Mouse (Mus musculus): ENCODE measurements at regions not wholly inside any gene's neighbourhood (a gene's known extent, or its start where the extent isn't known, plus 50 kb on each side); places are given as distances from the start of the nearest gene placed in this dataset. TPM values are rescaled to one million over a fixed set of nuclear protein-coding genes. Genes with fewer than 3 reads are reported as not detected.

DNA sequence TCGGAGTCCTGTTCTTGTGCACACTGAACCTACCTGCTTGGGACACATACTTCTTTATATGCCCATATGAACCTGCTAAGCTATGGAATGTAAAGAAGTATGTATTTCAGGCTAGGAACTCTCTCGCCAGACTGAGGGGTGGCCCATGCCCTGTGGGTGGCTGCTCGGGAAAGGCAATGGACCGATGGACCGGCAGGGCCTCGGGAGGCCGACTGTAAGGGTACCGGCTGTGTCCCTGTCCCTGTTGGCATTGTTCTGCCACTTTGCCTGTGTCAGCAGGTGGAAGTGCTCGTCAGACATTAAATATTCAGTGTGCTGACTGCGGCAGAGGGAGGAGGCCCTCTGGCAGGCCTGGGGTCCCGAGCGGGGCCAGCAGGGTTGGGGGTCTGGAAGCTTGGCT, 54.5 kb upstream of the Gata5 start:
- DNase-seq (ENCODE audit: low spot score) (no peak), ATAC-seq (no peak)
- H3K4me2 ChIP-seq (replicated peaks; ENCODE audit: low read depth, low read length), result no peak overlapping the region
- H3K27me3 ChIP-seq (replicated peaks; ENCODE audit: insufficient read depth, low read length), result peaks cover 9% of the 10 kb centered on the region; the same call in 1 of the 2 replicates
- TF ChIP-seq EP300 (IDR thresholded peaks at IDR 0.05), result no peak
- no peak for TF ChIP-seq CTCF (IDR thresholded peaks at IDR 0.05)
- no peaks in the 10 kb centered on the region for H3K4me1 ChIP-seq (ENCODE audit: insufficient read depth, low read depth, low read length)
- no peak overlapping the region for H3K9ac ChIP-seq (replicated peaks; ENCODE audit: low read depth)
- H3K27ac ChIP-seq (ENCODE audit: low read length), result no peak overlapping the region
- H3K36me3 ChIP-seq (ENCODE audit: insufficient read depth, low read length), result no peaks in the 10 kb centered on the region
- H3K9me3 ChIP-seq (ENCODE audit: low read length), result no peaks in the 10 kb centered on the region
- no peak overlapping the region for H3K4me3 ChIP-seq (ENCODE audit: low read depth, low read length)
- 59% methylated on average over 12 of the region's 12 CpGs for WGBS

DNA sequence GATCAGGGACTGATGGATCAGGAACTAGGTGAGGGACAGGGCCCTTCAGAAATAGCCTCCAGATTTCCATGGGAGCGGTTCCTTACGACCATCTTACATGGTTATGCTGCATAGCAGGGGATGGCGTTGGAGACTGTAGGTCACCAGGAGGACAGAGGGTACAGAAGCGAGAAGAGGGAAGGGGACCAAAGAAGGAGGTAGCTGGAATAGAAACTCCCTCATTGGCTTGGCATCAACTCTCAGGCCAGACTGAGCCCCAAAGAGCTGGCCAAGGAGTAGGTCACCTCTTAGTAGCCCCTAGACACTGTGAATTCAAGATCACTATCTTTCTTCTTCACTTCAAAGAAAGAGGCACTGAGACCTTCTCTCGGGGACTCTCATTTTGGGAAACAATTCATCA, 53.6 kb upstream of the Gata5 start:
- no peak overlapping the region for H3K27ac ChIP-seq (ENCODE audit: low read length)
- peaks cover 9% of the 10 kb centered on the region; the same call in 1 of the 2 replicates for H3K27me3 ChIP-seq (replicated peaks; ENCODE audit: insufficient read depth, low read length)
- DNase-seq (ENCODE audit: low spot score), result no peak
- no peaks in the 10 kb centered on the region for H3K4me1 ChIP-seq (ENCODE audit: insufficient read depth, low read depth, low read length)
- H3K9me3 ChIP-seq (ENCODE audit: low read length), result no peaks in the 10 kb centered on the region
- H3K36me3 ChIP-seq (ENCODE audit: insufficient read depth, low read length), result no peaks in the 10 kb centered on the region
- no peak overlapping the region for H3K4me2 ChIP-seq (replicated peaks; ENCODE audit: low read depth, low read length)
- no peak overlapping the region for H3K4me3 ChIP-seq (ENCODE audit: low read depth, low read length)
- no peak for ATAC-seq
- TF ChIP-seq EP300 (IDR thresholded peaks at IDR 0.05) (no peak), CTCF (IDR thresholded peaks at IDR 0.05) (no peak)
- no peak overlapping the region for H3K9ac ChIP-seq (replicated peaks; ENCODE audit: low read depth)
- 67% methylated on average over 5 of the region's 5 CpGs for WGBS

DNA sequence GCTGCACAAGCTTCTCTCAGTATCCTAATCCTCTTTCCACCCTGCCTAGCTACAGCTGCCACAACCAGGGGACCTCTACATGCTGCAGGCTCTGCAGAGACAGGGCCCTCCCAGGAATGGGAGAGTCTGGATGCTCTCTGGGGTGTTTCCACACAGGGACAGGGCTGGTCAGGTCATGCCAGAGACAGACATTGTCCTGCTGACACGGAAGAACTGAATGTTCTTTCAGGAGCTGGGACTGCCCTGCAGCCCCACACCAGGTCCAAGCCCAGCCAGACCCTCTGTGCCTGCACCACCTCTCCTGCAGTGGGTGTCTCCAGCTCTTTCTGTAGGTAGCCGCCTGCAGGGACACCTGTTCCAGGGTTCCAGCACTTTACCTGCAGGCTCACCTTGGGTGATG, 52.8 kb upstream of the Gata5 start:
- WGBS, result 45% methylated on average over 2 of the region's 2 CpGs
- Histone ChIP-seq H3K4me1 (ENCODE audit: insufficient read depth, low read depth, low read length) (no peaks in the 10 kb centered on the region), H3K4me3 (ENCODE audit: low read depth, low read length) (no peak overlapping the region), H3K27me3 (replicated peaks; ENCODE audit: insufficient read depth, low read length) (peaks cover 9% of the 10 kb centered on the region; the same call in 1 of the 2 replicates), H3K9me3 (ENCODE audit: low read length) (no peaks in the 10 kb centered on the region), H3K36me3 (ENCODE audit: insufficient read depth, low read length) (no peaks in the 10 kb centered on the region), H3K4me2 (replicated peaks; ENCODE audit: low read depth, low read length) (no peak overlapping the region), H3K9ac (replicated peaks; ENCODE audit: low read depth) (no peak overlapping the region), H3K27ac (ENCODE audit: low read length) (no peak overlapping the region)
- no peak for ATAC-seq
- DNase-seq (ENCODE audit: low spot score), result no peak
- TF ChIP-seq EP300 (IDR thresholded peaks at IDR 0.05), result no peak
- TF ChIP-seq CTCF (IDR thresholded peaks at IDR 0.05), result no peak

DNA sequence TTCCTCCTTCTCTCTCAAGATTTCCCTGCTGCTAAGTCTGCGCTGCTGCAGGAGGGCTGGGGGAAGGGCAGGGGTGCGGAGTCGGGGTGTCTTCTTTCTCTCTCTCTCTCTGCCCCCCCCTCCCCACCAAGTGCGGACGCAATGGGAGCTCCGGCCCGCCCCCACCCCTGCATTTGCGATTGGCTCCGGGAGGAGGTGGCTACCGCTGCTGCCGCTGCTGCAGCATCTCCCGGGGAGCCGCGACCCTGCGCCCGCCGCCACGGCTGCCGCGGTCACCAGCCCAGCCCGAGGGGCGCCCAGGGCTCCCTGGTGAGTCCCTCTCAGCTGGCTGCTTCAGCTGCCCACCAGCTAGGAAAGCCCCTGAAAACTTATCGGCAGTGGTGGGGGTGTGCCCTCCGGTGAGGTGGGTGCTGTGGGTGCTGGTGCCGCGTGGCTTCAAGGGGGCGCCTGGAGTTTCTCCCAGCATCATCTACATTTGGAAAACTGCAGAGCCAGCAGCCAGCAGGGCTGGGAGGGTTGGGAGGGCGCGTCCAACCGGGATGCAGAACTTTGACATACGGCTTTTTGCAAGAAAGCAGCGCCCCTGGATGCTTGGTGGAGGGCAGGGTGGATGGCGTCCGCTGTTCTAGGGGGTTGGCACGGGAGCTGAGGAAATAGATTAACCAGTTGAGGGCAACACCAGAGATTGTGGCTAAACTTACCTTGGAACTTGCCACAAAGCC, 51.6 kb upstream of the Gata5 start:
- ATAC-seq (no peak), DNase-seq (ENCODE audit: low spot score) (no peak)
- Histone ChIP-seq H3K27me3 (replicated peaks; ENCODE audit: insufficient read depth, low read length) (peaks cover 9% of the 10 kb centered on the region; the same call in 1 of the 2 replicates), H3K4me2 (replicated peaks; ENCODE audit: low read depth, low read length) (peak overlapping the region; percentile 39), H3K4me1 (ENCODE audit: insufficient read depth, low read depth, low read length) (no peaks in the 10 kb centered on the region), H3K9me3 (ENCODE audit: low read length) (no peaks in the 10 kb centered on the region), H3K9ac (replicated peaks; ENCODE audit: low read depth) (no peak overlapping the region), H3K4me3 (ENCODE audit: low read depth, low read length) (no peak overlapping the region; the same call in 1 of the 2 replicates), H3K27ac (ENCODE audit: low read length) (no peak overlapping the region), H3K36me3 (ENCODE audit: insufficient read depth, low read length) (no peaks in the 10 kb centered on the region)
- TF ChIP-seq CTCF (IDR thresholded peaks at IDR 0.05) (no peak), EP300 (IDR thresholded peaks at IDR 0.05) (no peak)
- under 1% methylated on average over 29 of the region's 35 CpGs for WGBS

DNA sequence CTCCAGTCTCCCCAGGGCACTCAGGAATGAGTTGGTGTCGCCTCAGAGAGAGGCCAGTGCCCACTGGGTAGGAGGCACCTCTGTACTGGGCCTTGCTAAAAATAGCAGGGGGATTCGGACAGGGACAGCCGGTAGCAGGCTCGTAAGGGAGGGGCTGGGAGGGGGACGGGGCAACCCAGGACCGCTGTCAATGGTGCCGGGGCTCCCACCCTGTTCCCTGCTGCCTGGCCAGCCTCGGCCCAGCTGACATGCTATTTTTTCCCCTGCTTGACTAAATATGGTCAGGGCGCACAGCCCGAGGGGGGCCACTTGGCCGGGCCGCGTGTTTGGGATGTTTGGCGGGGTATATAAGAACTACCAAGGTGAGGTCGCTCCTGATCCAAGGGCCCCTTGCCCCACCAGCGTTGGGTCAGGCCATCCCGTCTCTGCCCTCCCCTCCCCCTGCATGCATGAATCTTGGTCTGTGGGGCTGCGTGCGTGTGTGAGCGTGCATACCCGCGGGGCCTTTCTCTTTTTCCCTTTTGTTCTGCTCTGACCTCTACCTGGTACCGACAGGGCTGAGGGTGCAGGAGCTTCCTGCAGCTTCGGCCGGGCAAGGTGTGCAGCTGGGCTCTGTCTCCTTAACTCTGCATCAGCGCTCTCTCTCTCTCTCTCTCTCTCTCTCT, 50.9 kb upstream of the Gata5 start:
- DNase-seq (ENCODE audit: low spot score), result no peak
- H3K4me2 ChIP-seq (replicated peaks; ENCODE audit: low read depth, low read length), result 0 out of 2 replicates have a peak overlapping the region, but pooled peaks have one; percentile 39
- peak; percentile 11; the same call in 1 of the 2 replicates for ATAC-seq
- H3K9me3 ChIP-seq (ENCODE audit: low read length), result no peaks in the 10 kb centered on the region
- 3% methylated on average over 26 of the region's 26 CpGs for WGBS
- no peak overlapping the region for H3K9ac ChIP-seq (replicated peaks; ENCODE audit: low read depth)
- H3K27me3 ChIP-seq (replicated peaks; ENCODE audit: insufficient read depth, low read length), result peaks cover 9% of the 10 kb centered on the region; the same call in 1 of the 2 replicates
- no peaks in the 10 kb centered on the region for H3K36me3 ChIP-seq (ENCODE audit: insufficient read depth, low read length)
- H3K4me1 ChIP-seq (ENCODE audit: insufficient read depth, low read depth, low read length), result no peaks in the 10 kb centered on the region
- H3K4me3 ChIP-seq (ENCODE audit: low read depth, low read length), result no peak overlapping the region
- H3K27ac ChIP-seq (ENCODE audit: low read length), result no peak overlapping the region
- TF ChIP-seq CTCF (IDR thresholded peaks at IDR 0.05) (no peak), EP300 (IDR thresholded peaks at IDR 0.05) (no peak)

Small RNA genes in the stretch of these regions (microRNA-seq; reads per million reads assigned to microRNA genes)
- gene Mir133a-2, result not detected
- gene Mir1a-1, result not detected
